Mouse (Mus musculus) liver, postnatal 0 days (tissue): ENCODE measurements around the gene Tex37. TPM values are rescaled to one million over a fixed set of nuclear protein-coding genes. Genes with fewer than 3 reads are reported as not detected.

Experiments
- ATAC-seq: fragments of 200-750 bp; cut with Nextera tagmentation; 2 replicates; pipeline ENCODE4 v1.8.0; 2017; ENCODE audit warnings: mild to moderate bottlenecking, moderate library complexity
- DNase-seq: peaks from one replicate; pipeline ENCODE4 v3.0.0-alpha.2; 2016
- H3K27ac ChIP-seq: fragments of 300-500 bp; sonication (generic); 2 replicates; pipeline ENCODE4 v1.5.1; 2014; ENCODE audit warnings: antibody characterized with exemption, moderate library complexity, mild to moderate bottlenecking, low read depth
- H3K27me3 ChIP-seq: fragments of 300-500 bp; sonication (generic); 2 replicates; pipeline ENCODE4 v1.6.1; 2014; ENCODE audit warnings: low read length, control low read depth, mixed read lengths; ENCODE audit not compliant: insufficient read depth
- H3K36me3 ChIP-seq: fragments of 300-500 bp; sonication (generic); replicated peaks from 2 replicates; pipeline ENCODE4 v1.6.1; 2014; ENCODE audit warnings: mild to moderate bottlenecking, control low read depth, low read length, moderate library complexity, mixed read lengths; ENCODE audit not compliant: insufficient read depth
- H3K4me1 ChIP-seq: fragments of 300-500 bp; sonication (generic); 2 replicates; pipeline ENCODE4 v1.6.1; 2014; ENCODE audit warnings: antibody characterized with exemption, mild to moderate bottlenecking, control low read depth; ENCODE audit not compliant: insufficient read depth
- H3K4me2 ChIP-seq: fragments of 300-500 bp; sonication (generic); 2 replicates; pipeline ENCODE4 v1.6.1; 2014; ENCODE audit warnings: low read depth, mild to moderate bottlenecking, low read length, moderate library complexity, mixed read lengths
- H3K4me3 ChIP-seq: fragments of 300-500 bp; sonication (generic); 2 replicates; pipeline ENCODE4 v1.5.1; 2014; ENCODE audit warnings: low read depth, low read length
- H3K9ac ChIP-seq: fragments of 300-500 bp; sonication (generic); replicated peaks from 2 replicates; pipeline ENCODE4 v1.6.1; 2014; ENCODE audit warnings: mild to moderate bottlenecking, moderate library complexity
- H3K9me3 ChIP-seq: fragments of 300-500 bp; sonication (generic); 2 replicates; pipeline ENCODE4 v1.6.1; 2016; ENCODE audit warnings: mild to moderate bottlenecking, control low read depth, low read length, mixed read lengths
- CTCF ChIP-seq: sonication (generic); IDR thresholded peaks from 2 replicates; pipeline ENCODE4 v1.5.1; 2016; ENCODE audit warnings: antibody characterized with exemption, low read depth
- EP300 ChIP-seq: IDR thresholded peaks from 2 replicates; pipeline ENCODE4 v1.6.1; 2016; ENCODE audit warnings: antibody characterized with exemption, low read depth, mild to moderate bottlenecking
- WGBS: fragments of 180-500 bp; shearing (Covaris S2); extraction: QIAGEN DNeasy Blood & Tissue Kit; methylation state at CpG from one replicate; pipeline ENCODE4 v1.1.7; 2014; ENCODE audit not compliant: insufficient replicate concordance; 5-methylcytosine and 5-hydroxymethylcytosine counted together
- polyA plus RNA-seq: library from polyadenylated mRNA; unstranded; fragments of >200 nt; fragmentation: Nextera tagmentation; extraction: Ambion mirVana; gene quantifications from 2 replicates; pipeline ENCODE4 v1.2.1, GENCODE M21; 2015

Gene Tex37
- polyA plus RNA-seq, 1 experiment from 2014 or later: not detected

DNA sequence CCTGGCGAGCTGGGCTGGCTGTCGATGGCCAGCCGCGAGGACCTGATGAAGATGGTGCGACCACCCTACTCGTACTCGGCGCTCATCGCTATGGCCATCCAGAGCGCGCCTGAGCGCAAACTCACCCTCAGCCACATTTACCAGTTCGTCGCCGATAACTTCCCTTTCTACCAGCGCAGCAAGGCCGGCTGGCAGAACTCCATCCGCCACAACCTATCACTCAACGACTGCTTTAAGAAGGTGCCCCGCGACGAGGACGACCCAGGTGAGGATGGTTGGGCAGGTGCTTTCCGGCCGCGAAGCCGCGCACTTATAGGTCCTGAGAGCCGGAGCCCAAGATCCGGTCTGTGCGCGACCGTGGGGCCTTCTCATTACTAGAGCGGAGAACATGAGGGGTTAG lies 38.2 kb upstream of the Tex37 start:
- TF ChIP-seq EP300 (no peak), CTCF (no peak)
- no peak for DNase-seq
- Histone ChIP-seq H3K9me3 (no peaks in the 10 kb centered on the region), H3K27ac (no peak overlapping the region), H3K4me1 (peaks cover 6% of the 10 kb centered on the region), H3K9ac (no peak overlapping the region), H3K4me2 (0 out of 2 replicates have a peak overlapping the region, but pooled peaks have one; percentile 52), H3K36me3 (no peaks in the 10 kb centered on the region), H3K4me3 (peak overlapping the region; percentile 32; the same call in 1 of the 2 replicates), H3K27me3 (peaks cover 80% of the 10 kb centered on the region)
- WGBS: 2% methylated on average over 34 of the region's 34 CpGs
- ATAC-seq: no peak

- peaks cover 84% of the 10 kb centered on the region for H3K27me3 ChIP-seq
- peak; percentile 38 for DNase-seq
- peak within 1 kb of the TSS; percentile 32 for H3K4me3 ChIP-seq
- TF ChIP-seq EP300 (no peak), CTCF (no peak)
- H3K4me1 ChIP-seq: peaks cover 6% of the 10 kb centered on the region
- ATAC-seq: no peak
- H3K4me2 ChIP-seq: peak within 1 kb of the TSS; percentile 52
- no peak within 1 kb of the TSS for H3K9ac ChIP-seq
- 1% methylated on average over 55 of the region's 67 CpGs for WGBS
- H3K27ac ChIP-seq: no peak within 1 kb of the TSS
- H3K9me3 ChIP-seq: no peaks in the 10 kb centered on the region
- H3K36me3 ChIP-seq: no peaks in the 10 kb centered on the region
These were observed 37.7 kb upstream of the Tex37 start, which contains the start of gene Foxi3 for GRCm38 (mm10) chr6:70956285-70956912. Gene Foxi3 (plus strand): TSS chr6:70956531.

GRCm38 (mm10) chr6:70955841-70956240 lies 37.1 kb upstream of the Tex37 start:
- Histone ChIP-seq H3K36me3 (no peaks in the 10 kb centered on the region), H3K27ac (no peak overlapping the region), H3K4me2 (peak overlapping the region; percentile 52; the same call in 1 of the 2 replicates), H3K9me3 (no peaks in the 10 kb centered on the region), H3K9ac (no peak overlapping the region), H3K4me1 (peaks cover 6% of the 10 kb centered on the region), H3K4me3 (peak overlapping the region; percentile 32; the same call in 1 of the 2 replicates), H3K27me3 (peaks cover 84% of the 10 kb centered on the region)
- no peak for TF ChIP-seq CTCF
- TF ChIP-seq EP300: no peak
- 4% methylated on average over 12 of the region's 12 CpGs for WGBS
- ATAC-seq (no peak), DNase-seq (no peak)

DNA sequence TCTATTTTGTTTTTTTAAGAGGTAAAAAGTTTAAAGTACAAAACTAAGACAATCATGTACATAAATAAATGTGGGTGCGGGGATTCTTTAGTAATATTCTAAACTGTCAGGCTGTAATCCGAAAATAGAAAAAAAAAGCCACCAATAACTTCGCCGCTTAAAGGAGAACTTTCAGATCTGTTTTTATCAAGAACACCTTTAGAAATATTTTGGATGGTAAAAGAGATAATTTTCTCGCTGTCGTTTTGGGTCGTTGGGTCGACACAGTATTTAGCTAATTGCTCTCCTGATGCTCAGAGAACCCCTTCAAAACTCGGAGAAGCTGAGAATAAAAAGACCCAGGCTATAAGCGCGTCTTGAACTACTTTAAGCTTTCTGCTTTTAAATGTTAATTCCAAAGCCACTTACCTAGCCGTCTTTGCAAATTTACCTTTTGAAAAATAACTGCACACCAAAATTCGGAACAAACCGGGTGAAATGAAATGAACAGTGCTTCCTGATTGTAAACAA lies 36.6 kb upstream of the Tex37 start:
- no peak overlapping the region for H3K27ac ChIP-seq
- no peaks in the 10 kb centered on the region for H3K9me3 ChIP-seq
- peaks cover 80% of the 10 kb centered on the region for H3K27me3 ChIP-seq
- ATAC-seq (no peak), DNase-seq (no peak)
- H3K36me3 ChIP-seq: no peaks in the 10 kb centered on the region
- H3K9ac ChIP-seq: no peak overlapping the region
- 6% methylated on average over 14 of the region's 14 CpGs for WGBS
- H3K4me3 ChIP-seq: no peak overlapping the region
- peaks cover 6% of the 10 kb centered on the region for H3K4me1 ChIP-seq
- H3K4me2 ChIP-seq: no peak overlapping the region
- no peak for TF ChIP-seq CTCF
- no peak for TF ChIP-seq EP300

DNA sequence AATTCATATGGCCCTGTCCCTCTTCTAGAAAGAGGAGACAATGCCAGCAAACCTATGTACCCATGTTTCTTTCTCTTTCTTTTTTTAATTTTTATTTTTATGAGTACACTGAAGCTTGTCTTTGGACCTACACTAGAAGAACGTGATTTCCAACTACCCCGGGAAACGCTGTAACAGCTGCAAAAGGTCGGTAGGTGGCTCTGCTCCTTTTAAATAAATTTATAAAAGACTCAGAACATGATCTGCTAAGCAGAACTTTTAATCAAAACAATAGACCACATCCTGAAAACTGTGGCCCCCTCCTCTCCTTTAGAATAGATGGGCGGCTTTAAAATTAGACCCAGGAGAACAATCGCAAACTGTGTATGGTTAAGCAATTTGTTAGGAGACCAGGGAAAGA lies 35.3 kb upstream of the Tex37 start:
- peaks cover 6% of the 10 kb centered on the region for H3K4me1 ChIP-seq
- no peak overlapping the region for H3K9ac ChIP-seq
- peak; percentile 33 for TF ChIP-seq CTCF
- TF ChIP-seq EP300: no peak
- H3K27ac ChIP-seq: no peak overlapping the region
- H3K4me2 ChIP-seq: no peak overlapping the region
- DNase-seq (no peak), ATAC-seq (no peak)
- H3K9me3 ChIP-seq: no peaks in the 10 kb centered on the region
- WGBS: 7% methylated on average over 6 of the region's 6 CpGs
- H3K36me3 ChIP-seq: no peaks in the 10 kb centered on the region
- H3K4me3 ChIP-seq: no peak overlapping the region
- H3K27me3 ChIP-seq: peaks cover 71% of the 10 kb centered on the region

DNA sequence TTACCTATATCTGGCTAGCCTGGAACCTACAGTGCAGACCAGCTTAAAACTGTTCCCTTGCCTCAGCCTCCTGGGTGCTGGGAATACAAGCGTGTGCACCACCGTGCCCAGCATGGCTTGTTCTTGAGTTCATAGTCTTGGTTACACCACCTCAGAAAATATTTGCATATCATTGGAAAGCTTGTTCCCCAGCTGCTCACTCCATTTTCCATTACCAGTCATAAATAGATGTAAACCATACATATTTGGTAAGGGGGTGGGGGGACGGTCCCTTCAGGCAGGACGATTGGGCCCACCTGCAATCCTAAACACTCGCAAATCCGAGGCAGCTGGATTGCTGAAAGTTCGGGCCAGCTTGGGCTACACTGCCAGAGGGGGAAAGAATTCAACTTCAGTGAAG lies 34.5 kb upstream of the Tex37 start:
- Histone ChIP-seq H3K4me3 (no peak overlapping the region), H3K4me1 (peaks cover 6% of the 10 kb centered on the region), H3K9me3 (no peaks in the 10 kb centered on the region), H3K4me2 (no peak overlapping the region), H3K36me3 (no peaks in the 10 kb centered on the region), H3K9ac (no peak overlapping the region), H3K27me3 (peaks cover 63% of the 10 kb centered on the region), H3K27ac (no peak overlapping the region)
- WGBS: 62% methylated on average over 7 of the region's 7 CpGs
- no peak for TF ChIP-seq EP300
- TF ChIP-seq CTCF: no peak
- no peak for DNase-seq
- no peak for ATAC-seq
